Mouse (Mus musculus): Measurements from ENCODE around the gene Capn2.

Capn2 gene

DNA sequence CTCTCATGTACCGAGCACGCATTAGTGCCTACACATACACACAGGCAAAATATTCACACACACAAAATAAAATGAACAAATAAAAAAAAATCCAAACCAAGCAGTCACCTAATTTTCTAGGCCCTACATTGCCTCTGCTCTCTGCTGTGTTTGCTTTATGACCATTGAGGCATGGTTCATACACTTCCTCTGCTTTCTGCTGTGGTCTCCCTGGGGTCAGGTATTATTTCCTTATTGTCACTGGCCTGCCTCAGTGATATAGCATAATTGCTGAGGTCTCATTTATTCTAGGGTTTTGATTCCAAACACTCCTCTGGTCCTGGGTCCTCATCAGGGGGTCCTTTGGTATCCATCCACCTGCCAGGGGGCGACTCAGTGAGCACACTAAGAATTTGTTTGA, 8.2 kb upstream of the Capn2 start:
- no peak for DNase-seq (ENCODE audit: low read depth, low spot score)

DNA sequence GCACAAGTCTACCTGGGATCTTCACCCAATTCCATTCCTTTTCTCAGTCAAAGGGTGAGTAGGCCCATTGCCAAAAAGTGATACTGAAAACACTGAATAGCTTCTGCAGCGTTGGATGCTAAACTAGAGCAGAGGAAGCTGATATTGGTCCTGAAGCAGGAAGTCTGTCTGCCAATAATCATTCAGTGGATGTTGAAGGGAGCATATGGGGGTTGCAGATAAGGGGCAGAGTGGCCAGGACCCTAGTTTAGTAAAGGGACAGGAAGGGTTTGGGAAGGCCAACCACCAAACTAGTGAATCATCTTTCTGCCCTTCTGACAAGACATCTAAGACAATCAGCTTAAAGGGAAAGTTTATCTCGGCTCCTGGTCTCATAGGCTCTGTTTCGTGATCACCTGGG, 6.3 kb upstream of the Capn2 start:
- DNase-seq (ENCODE audit: low read depth, low spot score): no peak

DNA sequence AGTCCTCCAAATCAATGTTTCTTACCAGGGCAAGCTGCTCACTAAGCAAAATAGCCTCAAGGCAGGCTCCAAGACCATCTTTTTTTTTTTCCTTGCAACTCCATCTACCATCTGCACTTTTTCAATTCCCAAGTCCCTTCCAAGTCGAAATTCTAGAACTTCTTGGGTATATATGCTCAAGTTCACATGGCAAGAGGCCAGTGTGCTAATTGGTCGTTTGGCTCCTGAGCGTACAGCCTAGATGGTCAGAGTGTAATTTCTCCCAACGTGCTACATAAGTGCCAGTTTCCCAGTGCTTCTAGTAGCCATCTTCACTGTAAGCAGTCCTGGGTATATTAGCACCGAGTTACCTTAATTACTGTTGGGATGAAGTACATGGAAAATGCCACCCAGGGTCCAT, 5.6 kb upstream of the Capn2 start:
- no peak for DNase-seq (ENCODE audit: low read depth, low spot score)

DNA sequence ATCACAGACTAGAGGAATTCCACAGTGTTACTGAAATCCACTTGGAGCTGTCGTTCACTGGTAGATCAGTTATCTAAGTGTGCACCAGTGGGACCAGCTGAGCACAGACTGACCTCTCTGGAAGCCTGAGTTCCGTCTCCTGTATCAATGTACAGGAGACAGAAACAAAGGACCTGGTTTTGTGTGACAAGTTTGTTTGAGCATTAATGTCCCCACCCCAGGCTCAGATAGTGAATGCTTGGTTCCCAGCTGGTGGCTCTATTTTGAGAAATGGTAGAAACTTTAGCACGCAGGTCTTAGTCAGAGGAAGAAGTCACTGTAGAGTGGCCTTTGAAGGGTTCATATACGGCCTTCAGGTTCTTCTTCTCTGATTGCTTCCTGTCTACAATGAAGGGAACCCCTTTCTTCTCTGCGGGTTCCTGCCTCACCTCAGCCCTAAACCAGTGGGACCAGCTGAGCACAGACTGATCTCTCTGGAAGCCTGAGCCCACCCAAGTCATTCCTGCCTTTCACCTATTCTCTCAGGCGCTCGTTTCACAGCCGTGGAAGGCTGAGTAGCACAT, 3.6 kb upstream of the Capn2 start:
- DNase-seq (ENCODE audit: low read depth, low spot score): no peak

DNA sequence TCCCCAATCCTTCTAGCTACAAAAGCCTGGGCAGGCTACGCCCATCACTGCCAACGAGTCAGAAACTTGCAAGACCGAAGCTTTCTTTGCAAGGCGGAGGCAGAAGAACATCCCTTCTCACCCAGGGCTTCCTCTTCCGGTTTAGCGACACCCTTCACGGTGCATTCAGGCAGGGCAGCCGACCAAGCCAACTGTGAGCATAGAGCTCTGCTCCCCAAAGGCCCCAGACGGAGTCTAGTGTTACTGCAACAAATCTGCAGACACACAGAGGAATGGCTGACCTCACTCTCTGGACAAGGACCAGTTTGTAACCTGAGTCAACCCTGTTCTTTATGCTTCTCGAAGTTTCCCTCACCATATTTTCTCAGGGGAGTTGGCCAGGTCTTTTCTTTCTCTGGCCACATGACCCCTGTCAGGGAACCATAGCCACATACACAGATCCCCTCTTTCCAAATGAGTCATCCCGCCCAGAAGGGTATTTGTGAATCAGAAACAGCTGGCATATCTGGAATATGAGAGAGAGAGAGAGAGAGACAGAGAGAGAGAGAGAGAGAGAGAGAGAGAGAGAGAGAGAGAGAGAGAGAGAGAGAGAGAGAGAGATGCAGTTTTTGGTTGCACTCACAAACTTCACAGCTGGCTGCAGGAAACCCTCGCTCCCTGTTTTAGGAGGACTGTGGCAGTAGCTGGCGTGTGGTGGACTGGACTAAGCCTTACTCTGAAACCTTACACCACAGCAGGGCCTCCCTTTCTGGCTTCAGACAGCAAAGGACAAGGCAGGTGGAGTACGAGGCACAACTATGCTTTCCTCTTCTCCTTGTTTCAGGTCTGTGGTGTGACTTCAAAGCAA, 2.9 kb upstream of the Capn2 start:
- no peak for DNase-seq (ENCODE audit: low read depth, low spot score)

DNA sequence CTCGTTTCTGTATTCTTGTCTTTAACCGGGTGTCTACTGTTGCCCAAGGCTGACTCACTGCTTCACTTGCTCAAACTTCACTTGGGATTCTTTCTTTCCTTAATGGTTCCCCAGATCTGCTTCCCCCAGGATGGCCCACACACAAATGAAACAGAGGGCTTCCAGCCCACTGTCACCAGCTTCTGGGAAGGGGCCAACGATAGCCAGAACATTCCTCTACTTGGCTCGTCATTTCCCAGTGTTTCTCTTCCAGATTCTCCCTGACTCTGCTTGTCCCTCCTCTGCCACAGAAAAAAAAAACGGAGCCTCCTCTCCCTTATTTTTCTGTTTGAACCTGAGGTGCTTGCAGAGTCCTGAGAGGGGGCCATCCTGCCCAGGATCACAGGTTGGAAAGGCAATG, 1.9 kb upstream of the Capn2 start:
- DNase-seq (ENCODE audit: low read depth, low spot score): no peak

DNA sequence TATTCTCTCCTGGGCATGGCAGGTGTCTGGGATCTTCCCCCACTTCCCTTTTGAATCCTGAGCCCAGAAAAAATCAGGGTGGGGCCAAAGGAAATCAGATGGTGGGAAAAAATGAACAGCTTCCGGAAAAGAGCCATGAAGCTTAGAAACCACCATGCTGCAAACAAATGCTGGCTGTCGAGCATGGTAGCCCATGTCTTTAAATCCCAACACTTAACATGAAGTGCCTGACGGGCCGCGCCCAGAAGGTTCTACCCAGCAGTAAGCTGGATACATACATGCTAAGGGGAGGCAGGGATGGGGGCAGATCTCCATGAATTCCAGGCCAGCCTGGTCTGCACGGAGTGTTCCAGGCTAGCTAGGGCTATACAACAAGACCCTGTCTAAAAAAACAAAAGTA, 1.4 kb upstream of the Capn2 start:
- no peak for DNase-seq (ENCODE audit: low read depth, low spot score)

DNA sequence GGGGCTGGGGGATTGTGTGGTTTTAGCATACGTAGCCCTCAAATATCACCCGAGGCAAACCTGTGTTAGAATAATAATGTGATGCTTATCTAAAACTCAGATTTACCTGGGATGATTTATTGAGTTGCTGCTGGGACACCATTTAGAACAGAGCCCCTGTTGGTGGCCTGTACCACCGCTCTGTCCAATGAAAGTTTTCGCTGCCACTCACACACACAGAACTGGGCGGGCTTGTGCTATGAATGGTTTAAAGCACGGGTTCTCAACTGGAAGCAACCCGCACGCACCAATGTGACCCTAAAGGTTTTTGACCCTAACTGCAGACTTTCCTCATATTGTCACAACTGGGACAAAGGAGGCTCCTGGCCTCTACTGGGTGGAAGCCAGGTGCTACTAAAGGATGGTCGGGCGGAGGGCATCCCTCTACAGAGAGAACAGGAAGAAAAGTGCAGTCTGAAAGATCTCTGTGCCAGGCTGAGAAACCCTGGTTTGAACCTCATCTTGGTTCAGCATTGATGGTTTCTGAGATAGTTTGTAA, 804 bp upstream of the Capn2 start:
- no peak for DNase-seq (ENCODE audit: low read depth, low spot score)

DNA sequence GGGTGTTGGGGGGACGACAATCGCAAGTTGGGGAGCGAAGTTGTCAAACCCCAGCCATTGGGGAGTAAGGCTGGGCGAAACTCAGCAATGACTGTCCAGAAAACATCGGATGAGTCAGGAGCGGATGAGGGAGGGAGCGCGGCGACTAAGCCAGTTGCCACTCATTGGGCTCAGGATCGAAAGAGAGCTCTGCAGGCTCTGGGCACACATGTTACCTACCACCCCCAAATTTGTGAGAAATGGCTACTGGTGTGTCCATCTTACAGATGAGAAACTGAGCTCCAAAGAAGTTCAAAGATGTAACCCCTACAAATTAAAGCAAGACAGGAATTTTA, 236 bp upstream of the Capn2 start:
- no peak for DNase-seq (ENCODE audit: low read depth, low spot score)

DNA sequence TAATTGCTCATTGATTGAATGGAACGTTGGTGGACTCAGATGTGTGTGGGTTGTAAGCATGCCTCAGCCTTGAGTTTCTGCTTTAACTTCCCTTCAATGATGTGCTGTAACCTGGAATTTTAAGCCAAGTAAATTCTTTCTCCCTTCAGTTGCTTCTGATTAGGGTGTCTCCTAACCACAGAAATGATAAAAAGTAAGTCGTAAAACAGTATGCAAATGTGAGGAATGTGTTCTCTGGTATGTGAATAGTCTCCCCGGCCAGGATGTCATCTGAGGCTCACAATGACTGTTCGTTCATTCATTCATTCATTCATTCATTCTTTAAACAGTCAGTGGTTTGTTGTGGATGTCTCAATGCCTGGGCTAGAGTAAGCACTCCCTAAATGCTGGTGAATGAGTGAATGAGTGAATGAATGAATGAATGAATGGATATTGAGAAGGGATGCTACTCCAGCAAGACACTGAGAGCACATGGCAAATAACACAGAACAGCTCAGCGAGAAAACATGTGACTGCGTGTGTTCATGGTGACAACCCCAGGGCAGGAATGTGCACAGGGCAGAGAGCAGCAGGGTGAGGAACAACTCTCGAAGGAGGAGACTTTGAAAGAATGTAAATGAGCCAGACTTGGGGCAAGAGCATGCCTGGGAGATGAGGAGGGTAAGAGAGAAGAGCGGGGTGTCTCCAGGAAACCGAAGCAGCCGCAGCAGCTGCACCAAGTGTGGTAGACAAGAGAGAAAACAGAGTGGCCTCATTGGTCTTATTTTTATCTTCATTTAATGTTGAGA, 2.4 kb downstream of the Capn2 start:
- DNase-seq (ENCODE audit: low read depth, low spot score): no peak

DNA sequence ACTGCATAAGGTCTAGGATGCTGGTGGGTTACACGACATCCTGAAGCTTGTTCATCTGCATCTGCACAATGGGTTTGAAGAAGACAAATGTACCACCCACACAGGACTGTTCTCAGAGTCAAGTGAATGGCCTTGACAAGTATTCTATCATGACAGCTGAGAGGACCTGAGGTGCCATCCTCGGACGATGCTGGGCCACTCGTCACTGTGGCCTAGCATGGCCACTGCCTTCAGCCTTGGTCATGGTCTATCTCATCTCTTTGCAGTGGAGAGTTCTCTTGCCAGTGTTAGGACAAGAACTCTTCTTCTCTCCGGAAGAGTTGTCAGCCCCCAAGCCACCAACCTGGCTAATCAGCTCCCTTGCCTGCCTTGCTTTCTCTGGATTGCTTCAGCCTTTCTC, 3.7 kb downstream of the Capn2 start:
- DNase-seq (ENCODE audit: low read depth, low spot score): no peak

DNA sequence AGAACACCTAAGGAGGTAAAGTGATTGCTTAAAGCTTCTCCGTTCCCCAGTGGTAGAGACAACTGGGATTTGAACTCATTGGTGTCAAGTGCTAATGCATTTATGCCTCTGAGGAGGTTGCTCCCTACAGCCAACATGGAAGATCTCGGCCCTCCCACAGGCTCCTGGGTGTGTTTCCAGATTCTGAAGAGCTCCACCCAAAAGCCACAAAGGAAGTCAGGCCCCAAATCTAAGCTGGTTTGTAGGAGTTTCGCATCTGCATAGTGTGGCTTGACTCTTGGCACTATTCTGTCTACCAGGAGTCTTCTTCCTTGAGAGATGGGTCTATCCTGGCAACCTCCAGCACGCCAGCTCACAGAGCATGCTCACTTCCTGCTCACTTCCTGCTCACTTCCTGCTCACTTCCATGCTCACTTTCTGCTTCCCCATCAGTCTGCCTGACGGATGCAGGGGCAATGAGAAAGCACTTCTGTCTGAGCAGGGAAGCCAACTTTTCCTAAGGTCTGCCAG, 4.5 kb downstream of the Capn2 start:
- DNase-seq (ENCODE audit: low read depth, low spot score): no peak

DNA sequence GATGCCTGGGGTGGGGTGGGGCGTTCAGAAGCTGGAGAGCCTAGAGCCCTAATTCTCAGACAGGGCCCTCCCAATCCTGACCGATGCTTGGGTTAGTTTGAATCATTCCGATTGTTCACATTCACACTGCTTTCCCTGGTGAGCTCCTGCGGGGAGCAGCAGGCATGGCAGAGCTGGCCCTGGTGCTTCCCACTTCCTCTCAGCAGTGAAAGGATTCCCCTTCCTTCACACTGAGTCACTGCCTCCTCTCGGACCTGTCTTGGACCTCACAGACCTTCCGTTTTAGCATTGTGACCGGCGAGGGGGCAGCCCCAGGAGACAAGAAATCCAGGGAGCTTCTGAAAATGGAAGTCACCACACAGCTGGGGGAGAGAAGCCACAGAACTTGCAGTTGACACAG, 5.6 kb downstream of the Capn2 start:
- no peak for DNase-seq (ENCODE audit: low read depth, low spot score)

DNA sequence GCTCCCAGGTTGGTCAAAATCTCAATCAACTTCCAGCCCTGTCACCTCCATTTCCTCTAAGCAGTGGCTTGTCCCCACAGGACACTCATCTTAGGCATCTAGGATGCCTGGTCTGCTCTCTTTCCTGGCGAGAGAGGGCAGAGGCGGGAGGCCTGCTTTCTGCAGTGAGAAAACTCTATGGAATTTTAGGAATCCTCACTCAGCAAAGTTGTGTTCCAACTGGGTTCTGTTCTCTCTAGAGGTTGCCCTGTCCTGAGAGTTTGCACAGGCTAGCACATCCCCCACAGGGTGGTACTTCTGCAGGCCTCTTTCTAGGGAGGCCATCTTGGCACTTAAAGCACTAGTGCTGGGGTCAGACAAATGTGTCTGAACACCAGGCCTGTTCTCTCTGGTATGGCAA, 6.3 kb downstream of the Capn2 start:
- no peak for DNase-seq (ENCODE audit: low read depth, low spot score)

DNA sequence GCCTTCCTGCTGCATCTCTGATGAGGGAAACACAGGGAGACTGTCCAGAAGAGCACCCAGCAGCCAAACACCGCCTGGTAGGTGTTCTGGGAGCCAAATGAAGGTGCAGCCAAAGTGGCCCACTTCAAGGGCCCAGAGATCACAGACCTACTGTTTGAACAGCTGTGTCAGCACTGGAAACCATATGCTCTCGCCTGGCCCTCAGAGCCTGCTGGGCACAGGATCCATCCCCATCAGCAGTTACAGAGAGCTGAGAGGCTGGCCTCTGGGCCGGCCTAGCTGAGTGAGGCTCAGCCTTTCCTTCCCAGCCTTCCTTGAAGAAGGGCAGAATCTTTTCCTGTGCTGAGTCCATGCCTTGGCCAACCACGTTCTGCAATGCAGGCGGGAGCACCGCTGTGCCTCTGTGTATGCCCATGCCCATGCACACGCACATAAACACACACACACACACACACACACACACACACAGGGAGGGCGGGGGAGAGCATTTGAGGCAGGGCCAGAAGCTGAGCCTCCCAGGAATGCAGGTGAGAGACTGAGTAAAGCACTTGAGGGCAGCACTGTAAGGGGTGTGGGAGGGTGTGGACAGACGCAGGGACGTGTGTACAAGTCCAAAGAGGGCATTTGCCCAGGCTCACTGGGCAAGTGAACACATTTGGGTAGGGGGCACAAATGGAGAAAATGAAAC, 8.2 kb downstream of the Capn2 start:
- DNase-seq (ENCODE audit: low read depth, low spot score): peak; percentile 76

DNA sequence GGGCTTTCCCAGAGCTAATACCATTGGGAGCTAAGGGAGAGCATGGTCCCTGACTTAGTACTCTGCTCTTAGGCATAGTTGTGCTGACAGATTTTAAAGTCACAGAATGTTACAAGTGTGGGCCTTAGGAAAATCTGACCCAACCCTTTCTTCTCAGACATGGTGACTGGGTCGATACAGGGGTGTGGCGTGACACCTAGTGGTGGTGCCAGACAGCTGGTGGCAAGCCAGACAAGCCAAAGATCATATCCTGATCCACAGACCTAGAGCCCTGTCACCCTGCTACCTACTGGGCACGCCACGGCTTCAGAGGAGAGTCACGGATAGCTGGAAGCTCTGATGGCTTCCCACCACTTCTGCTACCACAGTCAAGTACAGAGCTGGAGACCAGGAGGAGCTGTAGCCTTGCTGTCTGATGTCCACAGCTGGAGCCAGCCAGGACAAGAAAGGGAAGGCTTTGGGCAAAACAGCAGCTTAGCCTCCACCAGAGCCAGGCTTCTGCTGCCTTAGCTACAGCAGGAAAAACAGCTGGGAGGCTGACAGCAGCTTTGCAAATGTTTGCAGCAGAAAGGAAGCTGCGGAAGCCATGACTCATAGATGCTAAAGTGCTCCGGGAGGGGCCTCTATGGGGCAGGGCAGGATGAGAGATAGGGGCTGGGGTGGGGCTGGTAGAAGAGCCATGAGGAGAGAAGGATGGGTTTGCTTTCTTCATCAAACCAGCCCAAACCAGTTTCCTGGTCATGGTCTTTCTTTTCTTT, 11.0 kb downstream of the Capn2 start:
- DNase-seq (ENCODE audit: low read depth, low spot score): peak; percentile 88

DNA sequence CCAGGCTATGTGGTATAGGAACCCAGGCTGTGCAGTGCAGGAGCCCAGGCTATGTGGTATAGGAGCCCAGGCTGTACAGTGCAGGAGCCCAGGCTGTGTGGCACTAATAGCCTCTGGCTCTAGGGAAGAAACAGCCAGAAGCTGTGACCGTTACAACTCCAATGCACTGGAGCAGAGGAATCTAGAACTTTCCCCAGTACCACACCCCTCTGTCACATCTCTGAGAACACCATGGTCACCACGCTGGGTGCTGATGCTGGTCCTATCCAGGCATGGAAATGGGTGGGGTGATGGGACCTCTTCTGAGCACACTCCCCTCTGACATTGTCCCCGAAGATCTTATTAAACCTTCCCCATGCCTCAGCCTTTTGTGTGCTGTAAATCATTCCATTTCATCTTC, 12.1 kb downstream of the Capn2 start:
- no peak for DNase-seq (ENCODE audit: low read depth, low spot score)

DNA sequence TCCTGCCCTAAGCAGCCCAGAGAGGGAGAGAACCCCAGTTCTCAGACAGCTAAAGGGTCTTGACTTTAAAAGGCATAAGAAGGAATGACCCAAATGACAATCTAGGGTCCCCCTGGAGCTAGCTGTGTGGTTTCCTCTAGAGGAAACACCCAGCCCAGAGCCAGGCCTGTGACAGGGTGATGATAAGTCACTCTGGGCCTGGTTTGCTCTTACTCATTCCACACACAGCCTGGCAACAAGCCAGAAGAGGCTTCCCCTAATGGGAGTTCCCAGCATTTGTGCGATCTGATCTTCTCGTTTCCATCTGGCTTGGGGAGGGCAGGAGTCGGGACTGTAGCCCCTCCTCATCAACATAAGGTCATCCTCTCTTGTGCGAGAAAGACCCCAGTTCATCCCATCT, 13.2 kb downstream of the Capn2 start:
- DNase-seq (ENCODE audit: low read depth, low spot score): peak; percentile 56

DNA sequence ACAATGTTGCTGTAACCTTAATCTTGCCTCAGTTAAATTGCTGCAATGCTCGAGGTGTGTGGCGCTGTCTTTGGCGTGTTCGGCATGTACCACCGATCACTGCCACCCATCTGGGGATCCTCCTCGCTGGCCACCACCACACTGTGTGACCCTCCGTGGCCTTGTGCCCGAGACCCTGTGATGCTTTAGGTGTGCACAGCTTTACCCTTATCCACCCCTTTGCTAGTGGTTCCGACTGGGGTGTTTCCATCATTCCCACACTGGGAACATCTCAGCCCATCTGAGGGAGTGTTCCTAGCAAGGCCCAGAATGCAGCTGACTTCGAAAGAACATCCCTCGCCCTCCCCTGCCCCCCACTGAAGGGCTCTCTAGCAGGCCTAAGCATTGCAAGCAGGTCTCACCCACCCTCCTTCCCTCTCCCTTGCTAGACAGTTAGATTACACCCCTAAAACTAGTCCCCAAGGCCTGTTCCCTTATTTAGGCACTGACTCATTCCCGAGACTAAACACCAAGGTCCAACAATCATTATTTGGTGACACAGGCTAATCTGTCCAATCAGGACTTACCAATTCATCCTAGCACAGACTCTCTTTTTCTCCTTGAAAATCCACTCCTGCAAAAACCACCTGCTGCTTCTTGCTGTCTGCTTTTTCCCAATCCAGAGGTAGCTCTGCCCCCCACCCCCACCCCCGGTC, 14.1 kb downstream of the Capn2 start:
- DNase-seq (ENCODE audit: low read depth, low spot score): peak; percentile 84

DNA sequence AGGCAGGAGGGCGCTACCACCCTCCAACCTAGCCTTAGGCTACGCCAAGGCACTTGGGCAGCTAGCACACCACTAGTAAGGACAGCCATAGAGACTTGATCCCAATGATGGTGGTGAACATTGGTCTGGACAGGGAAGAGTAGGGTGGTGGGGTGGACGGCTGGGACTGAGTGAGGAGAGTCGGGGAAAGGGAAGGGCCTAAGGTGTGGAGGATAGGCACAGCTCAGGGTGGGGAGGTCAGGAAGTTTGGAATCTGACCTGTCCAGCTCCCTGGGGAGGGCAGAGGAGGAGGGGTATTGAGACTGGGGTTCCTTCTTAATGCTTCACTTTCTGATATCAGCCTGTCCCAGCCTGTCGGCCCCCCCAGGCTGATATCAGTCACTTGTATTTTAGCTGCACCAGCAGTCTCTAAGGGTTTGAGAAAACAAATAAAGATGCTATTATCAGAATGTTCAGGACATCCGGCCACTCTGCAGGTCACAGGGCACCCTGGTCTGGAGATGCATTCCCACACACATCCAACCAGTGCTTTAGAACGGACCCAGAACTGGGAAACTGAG, 14.8 kb downstream of the Capn2 start:
- no peak for DNase-seq (ENCODE audit: low read depth, low spot score)

Data from brain, adult 2 months (tissue).